Mouse (Mus musculus) c-Kit-positive CD71-negative TER-119-negative erythroid progenitor cells, embryonic 14.5 days (primary cell): ENCODE measurements around the gene Pih1h3b.

Experiments
- DNase-seq: peaks from one replicate; pipeline ENCODE4 v3.0.0-alpha.2; 2013; ENCODE audit warnings: low read depth

Gene Pih1h3b

DNA sequence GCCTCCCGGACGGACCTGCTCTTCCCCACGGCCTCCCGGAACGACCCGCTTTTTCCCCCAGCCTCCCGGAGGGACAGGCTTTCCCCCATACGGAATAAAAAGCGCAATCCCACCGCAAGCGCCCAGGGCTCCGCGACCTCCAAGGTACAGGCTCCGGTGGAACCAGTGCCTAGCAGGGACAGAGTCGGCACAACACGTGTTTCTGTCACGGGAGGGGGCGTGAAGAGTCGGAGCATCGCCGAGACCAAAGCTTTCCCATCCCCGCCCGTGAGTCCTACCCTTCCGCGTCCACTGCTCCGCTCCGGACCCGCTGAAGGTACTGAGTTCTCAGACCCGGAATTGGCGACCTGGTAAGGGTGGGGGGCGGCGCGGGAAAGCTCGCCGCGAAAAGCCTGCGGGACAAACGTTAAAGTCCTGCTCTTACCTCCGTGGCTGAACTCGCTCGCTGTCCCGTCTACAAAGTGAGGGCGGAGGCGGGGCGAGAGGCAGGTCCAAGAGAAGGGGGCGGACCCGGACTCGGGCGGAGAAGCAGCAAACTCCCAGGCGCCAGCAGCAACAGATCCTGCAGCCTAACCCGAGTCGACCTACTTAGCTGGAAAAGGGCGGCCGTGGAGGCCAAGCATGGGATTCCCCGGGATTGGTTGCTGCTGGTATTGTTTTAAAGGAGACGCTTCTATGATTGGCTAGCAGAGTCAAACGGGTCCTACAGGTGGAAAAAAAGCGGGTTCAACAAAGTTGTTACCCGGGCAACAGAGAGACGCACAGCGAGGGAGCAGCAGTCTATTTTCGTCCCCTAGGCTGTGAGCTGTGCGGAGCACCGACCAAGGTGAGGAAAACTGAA is at the start of gene Pih1h3b, which contains the start of gene Nup62cl:
Gene Pih1h3b (plus strand): TSS at position 745 of the 841 bp plus-strand sequence.
Gene Nup62cl (minus strand): TSS at position 578 of the 841 bp plus-strand sequence.
- DNase-seq: peak; percentile 24

DNA sequence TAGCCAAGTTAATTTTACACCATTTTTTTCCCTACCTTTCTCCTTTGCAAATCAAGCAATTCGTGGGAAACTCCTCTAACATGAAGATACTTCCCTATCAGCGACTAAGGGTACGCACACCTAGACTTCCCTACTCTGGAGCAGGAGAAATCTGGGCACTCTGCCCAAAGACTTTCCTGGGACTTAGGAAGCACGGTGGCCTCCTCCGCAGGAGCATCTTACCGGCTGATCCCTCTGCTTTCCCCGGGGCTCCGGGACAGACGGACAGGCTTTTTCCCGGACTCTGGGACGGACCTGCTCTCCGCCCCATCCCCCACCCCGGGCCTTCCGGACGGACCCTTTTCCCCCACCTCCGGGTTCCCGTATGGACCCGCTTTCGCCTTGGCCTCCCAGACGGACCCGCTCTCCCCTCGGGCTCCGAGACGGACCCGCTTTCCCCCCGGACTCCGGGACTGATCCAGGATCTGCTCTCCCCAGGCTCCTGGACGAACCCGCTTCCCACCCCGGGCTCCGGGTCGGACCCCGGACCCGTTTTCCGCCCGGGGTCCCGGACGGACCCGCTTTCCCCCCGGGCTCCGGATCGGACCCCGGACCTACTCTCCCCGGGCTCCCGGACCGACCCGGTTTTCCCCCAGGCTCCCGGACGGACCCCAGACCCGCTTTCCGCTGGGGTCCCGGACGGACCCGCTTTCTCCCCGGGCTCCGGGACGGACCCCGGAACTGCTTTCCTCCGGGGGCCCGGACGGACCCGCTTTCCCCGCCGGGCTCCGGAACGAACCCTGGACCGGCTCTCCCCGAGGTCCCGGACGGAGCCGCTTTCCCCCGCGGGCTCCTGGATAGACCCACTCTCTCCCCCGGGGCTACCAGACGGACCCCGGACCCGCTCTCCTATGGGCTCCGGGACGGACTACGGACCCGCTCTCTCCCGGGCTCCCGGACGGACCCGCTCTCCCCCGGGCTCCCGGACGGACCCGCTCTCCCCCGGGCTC is 1.5 kb upstream of the Pih1h3b start:
- DNase-seq: no peak

DNA sequence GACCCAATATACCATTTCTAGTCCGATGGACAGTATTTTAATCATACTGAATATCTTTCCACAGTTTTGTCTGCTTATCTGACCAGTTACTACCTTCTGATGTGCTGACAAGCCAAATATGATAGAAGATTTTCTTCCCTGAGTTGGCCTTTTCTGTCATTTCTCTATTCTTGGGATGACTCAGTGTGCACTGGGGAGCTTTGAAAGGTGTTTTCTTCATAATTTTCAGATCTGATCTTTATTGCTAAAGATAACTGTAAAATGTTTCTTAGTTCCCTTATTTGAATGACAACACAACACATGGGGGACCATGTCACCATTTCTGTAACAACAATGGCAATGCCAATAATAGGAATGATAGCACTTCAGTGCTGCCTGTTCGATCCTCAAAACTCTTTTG is 19.9 kb downstream of the Pih1h3b start:
- no peak for DNase-seq

DNA sequence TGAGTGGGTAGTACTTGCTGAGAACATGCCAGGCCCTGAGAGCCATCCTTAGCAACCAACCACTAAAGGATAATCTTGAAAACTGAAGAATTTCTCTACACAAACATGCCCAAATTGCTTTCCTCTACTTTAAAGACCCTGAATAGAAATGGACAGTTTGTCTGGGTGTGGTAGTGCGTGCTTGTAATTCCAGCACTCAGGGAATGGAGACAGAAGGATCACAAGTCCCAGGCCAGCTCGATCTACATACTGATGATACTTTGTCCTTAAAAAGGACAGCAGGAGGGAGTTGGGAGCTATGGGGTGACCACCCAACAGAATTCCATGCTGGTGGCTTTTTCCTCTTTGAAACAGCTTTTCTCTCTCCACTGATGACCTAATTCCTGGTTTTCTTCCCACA is 31.4 kb downstream of the Pih1h3b start:
- no peak for DNase-seq
